Mouse (Mus musculus) brain, embryonic 14.5 days (tissue): Measurements from ENCODE around the gene Napsa.

Experiments
- CTCF ChIP-seq: fragments of 200-500 bp; IDR thresholded peaks from 2 replicates; pipeline ENCODE4 v1.5.1; 2012; ENCODE audit warnings: inconsistent platforms, mild to moderate bottlenecking, moderate library complexity, borderline replicate concordance; ENCODE audit not compliant: insufficient read depth, insufficient read length; ENCODE audit errors: extremely low read depth
- POLR2A ChIP-seq: fragments of 200-500 bp; IDR thresholded peaks from 2 replicates; pipeline ENCODE4 v1.6.1; 2012; ENCODE audit warnings: mild to moderate bottlenecking, inconsistent platforms, borderline replicate concordance; ENCODE audit not compliant: poor library complexity, insufficient read depth, insufficient read length, severe bottlenecking; ENCODE audit errors: extremely low read depth

GRCm38 (mm10) chr7:44595131-44595561 is 23.0 kb downstream of the Napsa start:
- TF ChIP-seq POLR2A: no peak
- no peak for TF ChIP-seq CTCF
